Mouse (Mus musculus): Measurements from ENCODE around the gene Amelx.

Amelx gene

DNA sequence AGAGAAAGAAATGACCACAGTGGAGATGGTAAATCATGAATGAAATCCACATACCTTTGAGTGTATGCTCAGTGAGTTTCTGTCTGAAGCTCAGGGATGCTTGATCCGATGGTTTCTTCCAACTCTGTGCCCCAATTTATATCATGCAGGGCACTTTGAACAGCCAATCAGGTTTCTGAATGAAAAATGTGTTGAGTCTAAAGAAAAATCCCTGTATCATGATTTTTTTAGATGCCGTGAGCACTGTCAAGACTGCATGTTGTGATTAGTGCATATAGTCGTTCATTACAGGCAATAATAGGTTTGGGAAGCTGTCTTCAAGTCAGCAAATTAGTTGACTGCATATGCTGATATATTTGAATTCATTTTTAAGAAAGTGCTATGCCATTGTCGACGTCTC, at the start of gene Amelx:
Gene Amelx, minus strand, starts transcription at position 101 of the 400 bp plus-strand sequence.
- DNase-seq (ENCODE audit: low spot score in 2 of 2): no peak

DNA sequence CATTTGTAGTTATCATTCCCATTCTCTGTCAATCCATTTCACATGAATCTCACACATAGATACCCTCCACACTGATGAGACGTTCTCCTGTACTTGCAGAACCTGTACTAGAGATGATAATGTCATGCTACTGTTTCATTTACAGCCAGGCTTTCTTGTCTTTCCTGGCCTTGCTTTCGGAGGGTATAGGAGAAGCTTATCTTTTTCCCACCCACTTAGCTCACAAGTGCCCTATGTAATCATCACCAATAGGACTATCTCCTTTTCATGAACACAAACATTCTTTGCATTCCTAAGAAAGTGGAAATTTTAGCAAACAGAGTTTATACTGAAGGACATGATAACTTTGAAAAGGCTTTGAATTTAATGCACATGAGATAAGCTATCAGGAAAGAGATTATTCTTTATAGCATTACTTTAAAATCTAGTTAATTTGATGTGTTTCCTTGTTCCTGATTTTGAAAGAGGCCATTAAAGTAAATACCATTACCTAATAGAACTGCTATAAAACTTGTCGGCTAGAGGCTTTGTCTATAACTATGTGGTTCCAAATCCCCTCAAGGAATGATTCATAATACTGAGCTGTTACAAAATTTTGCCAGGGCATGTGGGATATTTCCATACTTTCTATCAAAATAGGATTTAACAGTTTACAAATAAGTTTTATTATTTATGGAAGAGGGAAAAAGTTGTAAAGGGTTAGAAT, 35.5 kb upstream of the Amelx start:
- DNase-seq (ENCODE audit: low spot score in 2 of 2): no peak

DNA sequence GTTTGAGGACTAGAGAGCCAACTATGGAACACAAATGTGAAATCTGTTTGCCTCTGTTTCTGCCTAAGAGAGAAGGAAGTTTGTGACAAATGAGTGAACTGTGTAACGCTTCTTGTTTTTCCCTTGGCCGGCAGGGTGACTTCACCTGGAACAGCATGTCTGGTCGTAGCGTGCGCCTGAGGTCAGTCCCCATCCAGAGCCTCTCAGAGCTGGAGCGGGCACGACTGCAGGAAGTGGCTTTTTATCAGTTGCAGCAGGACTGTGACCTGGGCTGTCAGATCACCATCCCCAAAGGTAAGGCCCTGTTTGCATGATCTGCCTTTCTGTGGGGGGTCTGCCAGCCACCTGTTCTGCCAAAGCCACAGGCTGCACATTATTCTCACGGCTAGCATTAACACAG, 33.1 kb upstream of the Amelx start:
- DNase-seq (ENCODE audit: low spot score in 2 of 2): no peak

DNA sequence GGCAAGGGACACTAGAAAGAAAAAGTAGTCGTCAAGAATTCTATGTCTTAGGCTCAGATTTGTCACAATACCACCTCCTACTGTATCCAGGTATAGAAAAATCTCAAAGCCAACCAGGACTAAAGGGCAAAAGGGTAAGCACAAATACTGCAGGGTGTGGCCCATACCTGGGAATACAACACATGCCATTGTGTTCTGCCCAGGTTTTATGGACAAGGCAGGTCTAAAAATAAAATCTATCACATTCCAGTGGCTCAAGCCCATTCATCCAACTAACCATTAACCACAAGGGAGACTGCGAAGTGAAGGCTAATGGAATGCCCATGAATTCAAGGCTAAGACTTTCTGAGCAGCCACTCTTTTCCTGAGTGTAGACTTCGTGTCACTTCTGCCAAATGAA, 23.0 kb upstream of the Amelx start:
- no peak for DNase-seq (ENCODE audit: low spot score in 2 of 2)

DNA sequence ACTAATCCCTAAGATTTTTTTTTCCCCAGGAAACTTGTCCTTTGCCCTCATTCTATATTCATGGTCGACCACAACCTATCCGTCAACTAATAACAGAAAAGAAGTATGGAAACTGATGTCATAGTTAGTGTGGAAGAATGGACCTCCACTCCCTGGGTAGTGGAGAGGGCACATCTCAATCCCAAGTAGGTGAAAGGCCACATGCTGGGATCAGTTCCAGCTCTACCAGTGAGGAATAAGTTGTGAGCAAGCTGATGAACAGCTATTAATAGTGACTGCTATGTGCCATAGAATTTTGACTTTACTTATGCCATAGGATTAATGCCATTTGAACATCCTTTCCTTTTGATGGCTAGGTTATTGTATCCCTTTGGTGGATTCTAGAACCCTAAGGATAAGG, 8.4 kb downstream of the Amelx start:
- DNase-seq (ENCODE audit: low spot score in 2 of 2): no peak

DNA sequence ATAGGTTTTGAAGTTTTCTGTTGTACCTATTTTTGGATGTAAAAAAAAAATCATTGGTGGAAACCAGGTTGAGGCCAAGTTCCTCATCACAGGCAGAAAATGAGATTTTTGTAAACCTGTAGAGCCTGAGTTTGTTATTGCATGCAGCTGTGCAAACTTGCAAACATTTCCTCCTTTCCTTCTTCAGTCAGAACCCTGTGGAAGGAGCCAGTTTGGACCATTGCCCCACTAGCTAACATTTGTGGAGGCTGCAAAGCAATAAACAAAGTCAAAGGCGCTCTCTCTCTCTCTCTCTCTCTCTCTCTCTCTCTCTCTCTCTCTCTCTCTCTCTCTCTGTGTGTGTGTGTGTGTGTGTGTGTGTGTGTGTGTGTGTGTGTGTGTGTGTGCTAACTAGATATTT, 13.2 kb downstream of the Amelx start:
- DNase-seq (ENCODE audit: low spot score in 2 of 2): no peak

DNA sequence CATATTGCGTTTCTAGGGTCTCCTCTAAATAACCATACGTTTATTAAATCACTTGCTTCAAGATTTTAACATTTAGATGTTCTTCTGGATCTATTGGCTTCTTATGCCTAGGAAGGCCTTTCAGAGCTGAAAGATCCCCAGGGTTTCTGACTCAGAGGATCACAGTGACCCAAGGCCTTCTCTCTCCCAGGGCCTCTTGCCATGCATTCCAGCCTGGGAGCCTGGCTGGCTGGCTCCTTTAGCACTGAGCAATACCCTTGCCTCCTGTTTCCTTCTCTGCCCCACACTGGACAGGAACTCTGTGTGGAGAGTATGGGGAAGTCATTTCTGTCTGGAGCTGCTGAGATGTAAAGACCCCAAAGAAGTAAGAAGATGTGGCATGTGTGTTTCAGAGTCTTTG, 16.0 kb downstream of the Amelx start:
- DNase-seq (ENCODE audit: low spot score in 2 of 2): no peak

DNA sequence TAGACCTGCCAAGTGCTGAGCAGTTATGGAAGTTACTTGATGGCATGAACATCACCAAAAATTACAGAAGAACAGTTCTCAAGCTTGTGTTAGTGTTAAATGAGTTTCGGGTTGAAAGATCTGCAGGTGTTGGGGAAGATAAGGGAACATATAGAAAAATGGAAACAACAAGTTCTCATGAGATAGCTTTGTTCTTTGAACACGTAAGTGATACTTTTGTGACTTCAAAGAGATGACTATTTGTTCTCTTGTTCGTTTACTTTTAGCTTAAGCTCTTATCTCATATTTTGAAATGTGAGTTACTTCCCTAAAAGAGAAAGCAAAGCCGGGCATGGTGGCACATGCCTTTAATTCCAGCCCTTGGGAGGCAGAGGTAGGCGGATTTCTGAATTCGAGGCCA, 28.6 kb downstream of the Amelx start:
- no peak for DNase-seq (ENCODE audit: low spot score in 2 of 2)

DNA sequence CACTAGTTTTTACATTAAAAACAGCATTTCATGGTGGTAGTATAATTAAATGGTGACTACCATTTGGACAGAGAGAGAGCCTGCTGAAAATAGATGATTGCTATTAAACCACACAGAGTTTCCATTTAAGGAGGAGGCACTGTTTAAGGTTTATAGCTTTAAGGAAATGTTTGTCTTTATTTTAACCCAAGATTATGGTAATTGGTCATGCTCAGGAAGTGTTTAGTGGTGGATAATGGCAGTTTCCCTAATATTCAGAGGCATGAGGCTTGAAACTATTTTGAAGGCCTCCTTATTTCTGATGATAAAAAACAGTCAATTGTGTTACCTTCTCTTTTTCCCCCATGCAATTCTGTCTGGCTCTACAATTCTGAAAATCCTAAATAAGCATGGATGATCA, 33.2 kb downstream of the Amelx start:
- no peak for DNase-seq (ENCODE audit: low spot score in 2 of 2)

DNA sequence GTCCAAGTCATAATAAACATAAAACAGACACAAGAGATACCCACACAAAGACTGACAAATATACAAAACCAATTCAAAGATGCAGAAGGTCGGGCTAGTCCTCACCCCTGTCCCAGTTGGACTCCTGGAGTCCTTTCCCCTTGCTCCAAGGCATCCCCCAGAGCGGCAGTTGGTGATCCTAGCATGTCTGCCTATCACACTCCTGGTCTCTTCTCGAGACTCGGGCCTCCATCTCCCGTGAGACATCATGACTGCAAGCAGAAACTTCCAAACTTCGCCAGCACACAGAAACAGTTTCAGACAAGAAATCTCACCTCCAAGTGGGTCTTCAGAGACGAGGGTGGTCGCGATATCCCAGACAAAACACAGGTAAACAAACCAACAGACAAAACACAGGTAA, 46.5 kb downstream of the Amelx start:
- DNase-seq (ENCODE audit: low spot score in 2 of 2): no peak

DNA sequence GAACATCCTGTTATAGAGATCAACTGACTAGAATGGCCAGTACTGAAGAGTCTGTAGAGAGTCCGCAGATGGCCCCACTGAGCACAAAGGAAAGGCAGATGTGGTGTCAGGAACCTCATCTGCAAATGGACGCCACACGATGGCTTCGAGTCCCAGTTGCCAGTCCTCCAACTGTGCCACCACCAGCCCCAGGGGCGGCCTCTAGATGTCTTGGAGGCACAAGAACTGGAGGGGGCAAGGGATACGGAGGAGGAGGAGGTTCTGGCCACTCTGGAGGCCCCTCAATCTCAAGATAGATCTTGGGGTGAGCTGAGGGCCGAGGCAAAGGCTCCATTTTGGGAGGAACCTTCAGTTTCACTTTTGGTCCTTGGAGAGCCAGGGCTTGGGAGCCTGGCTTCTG, 47.2 kb downstream of the Amelx start:
- no peak for DNase-seq (ENCODE audit: low spot score in 2 of 2)
